Mouse (Mus musculus): ENCODE results near the gene Myrf.

Myrf gene

GRCm38 (mm10) chr19:10205051-10205450, 35.5 kb downstream of the Myrf start:
- no peak for DNase-seq (ENCODE audit: low spot score in 2 of 2)

GRCm38 (mm10) chr19:10204616-10205001, 35.9 kb downstream of the Myrf start:
- DNase-seq (ENCODE audit: low spot score in 2 of 2): peak; percentile 63

DNA sequence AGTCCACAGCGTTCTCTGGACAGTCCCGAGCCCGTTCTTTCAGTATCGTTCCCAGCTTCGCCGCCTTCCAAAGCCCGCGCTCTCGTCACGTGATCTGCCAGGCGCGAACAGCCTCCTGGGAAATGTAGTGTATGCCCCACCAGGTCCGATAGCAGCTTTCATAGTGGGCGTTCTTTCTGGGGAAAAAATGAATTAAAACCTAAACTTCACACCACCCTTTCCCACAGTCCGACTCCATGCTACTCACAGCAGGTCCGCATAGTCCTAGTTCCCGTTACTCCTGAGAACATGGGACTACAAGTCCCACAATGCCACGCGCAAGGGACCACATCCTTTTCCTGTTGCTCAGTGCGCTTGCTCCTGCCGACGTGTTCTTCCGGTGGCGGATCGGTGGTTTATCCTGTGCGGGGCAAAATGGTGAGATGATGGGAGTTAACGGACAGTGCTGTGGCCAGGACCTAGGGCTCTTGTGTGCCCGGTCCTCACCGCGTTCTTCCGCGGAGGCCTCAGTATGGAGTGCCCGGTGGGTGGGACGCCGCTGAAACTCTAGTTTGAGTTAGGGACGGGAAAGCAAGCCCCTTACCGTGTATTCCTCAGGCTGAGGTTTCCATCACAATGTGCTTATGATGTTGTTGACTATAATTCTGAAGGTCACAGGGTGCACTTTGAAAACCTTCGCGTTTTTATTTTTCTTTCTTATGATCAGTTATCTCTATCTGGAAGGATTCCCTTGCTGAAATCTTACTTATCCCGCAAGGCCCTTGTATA, 36.5 kb downstream of the Myrf start, which contains the start of the genes Tmem258 and Fen1:
TSS of gene Tmem258 (plus strand) at position 167 of the 768 bp plus-strand sequence.
TSS of gene Fen1 (minus strand) at position 322 of the 768 bp plus-strand sequence.
- DNase-seq (ENCODE audit: low spot score in 2 of 2): peak; percentile 95 to 96

GRCm38 (mm10) chr19:10203146-10203847, 37.3 kb downstream of the Myrf start:
- DNase-seq (ENCODE audit: low spot score in 2 of 2): peak in 1 of 2 experiments; percentile 8

DNA sequence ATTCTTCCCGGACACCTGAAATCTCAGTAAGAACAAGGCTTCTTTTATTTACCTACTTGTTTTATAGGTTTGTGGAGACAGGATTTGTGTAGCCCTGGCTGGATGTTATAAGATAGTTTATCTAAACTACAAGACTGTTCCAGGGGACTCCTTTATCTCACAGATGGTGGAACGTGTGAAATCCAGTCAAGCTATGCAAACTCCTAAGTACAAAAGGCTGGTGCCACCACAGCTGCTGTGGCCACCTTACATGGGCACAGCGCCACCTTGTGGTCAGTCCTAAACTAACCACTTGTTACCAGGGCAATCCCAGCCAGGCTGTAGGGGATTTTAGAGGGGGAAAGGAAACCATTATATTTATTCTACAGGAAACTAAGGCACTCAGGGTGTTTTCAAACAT, 41.8 kb downstream of the Myrf start:
- DNase-seq (ENCODE audit: low spot score in 2 of 2): peak; percentile 63 to 76

GRCm38 (mm10) chr19:10198286-10198685, 42.3 kb downstream of the Myrf start:
- no peak for DNase-seq (ENCODE audit: low spot score in 2 of 2)

GRCm38 (mm10) chr19:10197130-10197529, 43.4 kb downstream of the Myrf start:
- no peak for DNase-seq (ENCODE audit: low spot score in 2 of 2)

GRCm38 (mm10) chr19:10195252-10195651, 45.3 kb downstream of the Myrf start:
- no peak for DNase-seq (ENCODE audit: low spot score in 2 of 2)

GRCm38 (mm10) chr19:10194337-10194736, 46.2 kb downstream of the Myrf start:
- DNase-seq (ENCODE audit: low spot score in 2 of 2): no peak

GRCm38 (mm10) chr19:10191326-10191725, 49.2 kb downstream of the Myrf start:
- no peak for DNase-seq (ENCODE audit: low spot score in 2 of 2)

DNA sequence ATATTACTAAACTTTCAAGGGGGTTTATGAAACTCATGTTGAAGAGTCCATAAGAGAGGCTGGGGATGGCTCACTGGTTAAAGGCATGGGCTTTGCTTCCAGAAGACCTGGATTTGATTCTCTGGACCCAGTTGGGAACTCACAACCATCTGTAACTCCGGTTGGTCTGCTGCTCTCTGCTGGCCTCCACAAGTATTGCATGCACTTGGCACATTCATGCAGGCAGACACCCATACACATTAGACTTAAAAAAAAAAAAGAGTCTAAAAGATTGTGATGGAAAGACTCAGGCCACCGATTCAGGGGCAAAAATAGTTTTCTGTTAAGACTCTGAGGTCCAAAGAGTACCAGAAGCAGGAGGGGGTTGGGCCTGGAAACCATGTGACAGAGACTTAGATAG, 49.8 kb downstream of the Myrf start:
- peak; percentile 33 to 51 for DNase-seq (ENCODE audit: low spot score in 2 of 2)

DNA sequence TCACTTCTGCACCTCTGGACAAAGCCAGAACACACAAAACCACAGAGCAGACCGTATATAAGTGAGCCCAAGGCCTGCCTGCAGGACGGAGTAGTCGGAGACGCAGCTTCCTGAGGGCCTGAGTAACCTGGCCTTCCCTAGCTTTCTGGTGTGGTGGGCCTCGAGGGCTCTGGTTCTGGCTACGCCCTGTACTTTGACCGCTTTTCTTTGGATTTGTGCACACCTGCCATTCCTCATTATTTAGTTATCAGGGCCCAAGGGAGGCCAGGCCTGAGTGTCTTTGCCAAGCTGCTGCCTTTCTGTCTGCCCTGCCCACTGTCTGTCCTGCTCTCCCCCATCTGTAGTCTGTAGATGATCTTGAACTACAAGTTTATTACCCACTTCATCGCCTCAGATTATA, 50.6 kb downstream of the Myrf start:
- no peak for DNase-seq (ENCODE audit: low spot score in 2 of 2)

- no peak for DNase-seq (ENCODE audit: low spot score in 2 of 2)
These were observed 51.5 kb downstream of the Myrf start for GRCm38 (mm10) chr19:10189022-10189421.

GRCm38 (mm10) chr19:10188281-10188811, 52.2 kb downstream of the Myrf start:
- DNase-seq (ENCODE audit: low spot score in 2 of 2): no peak

DNA sequence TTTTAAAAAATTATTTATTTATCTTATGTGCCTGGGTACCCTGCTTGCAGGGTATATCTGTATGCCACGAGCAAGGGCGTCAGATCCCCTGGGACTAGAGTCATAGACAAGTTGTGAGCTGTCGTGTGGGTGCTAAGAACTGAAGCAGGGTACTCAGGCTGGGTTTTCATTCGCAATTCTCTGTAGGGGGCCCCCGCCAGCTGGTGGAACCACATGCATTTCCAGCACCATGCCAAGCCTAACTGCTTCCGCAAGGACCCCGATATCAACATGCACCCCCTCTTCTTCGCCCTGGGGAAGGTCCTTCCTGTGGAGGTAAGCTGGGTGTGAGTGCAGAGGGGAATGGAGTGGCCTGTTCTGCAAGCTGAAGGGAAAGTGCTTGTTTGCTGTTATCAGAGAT, 54.0 kb downstream of the Myrf start:
- no peak for DNase-seq (ENCODE audit: low spot score in 2 of 2)

DNA sequence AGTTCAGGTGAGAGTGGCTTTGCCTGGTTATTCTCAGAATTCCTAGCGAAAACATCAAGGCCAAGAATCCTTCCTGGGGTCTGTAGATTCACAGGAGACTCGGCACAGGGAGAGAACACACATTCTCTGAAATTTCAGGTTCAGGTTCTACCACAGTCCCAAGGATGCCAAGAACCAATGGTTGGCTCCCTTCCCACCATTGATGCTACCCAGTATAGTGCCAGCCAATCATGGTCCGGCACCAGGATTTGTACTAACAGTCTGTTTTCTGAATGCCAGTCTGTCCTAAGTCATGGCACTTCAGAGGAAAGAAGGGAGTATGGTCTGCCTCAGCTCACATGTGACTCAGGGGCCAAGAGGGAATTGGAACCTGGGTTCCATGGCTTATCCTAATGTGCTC, 54.7 kb downstream of the Myrf start:
- DNase-seq (ENCODE audit: low spot score in 2 of 2): no peak

DNA sequence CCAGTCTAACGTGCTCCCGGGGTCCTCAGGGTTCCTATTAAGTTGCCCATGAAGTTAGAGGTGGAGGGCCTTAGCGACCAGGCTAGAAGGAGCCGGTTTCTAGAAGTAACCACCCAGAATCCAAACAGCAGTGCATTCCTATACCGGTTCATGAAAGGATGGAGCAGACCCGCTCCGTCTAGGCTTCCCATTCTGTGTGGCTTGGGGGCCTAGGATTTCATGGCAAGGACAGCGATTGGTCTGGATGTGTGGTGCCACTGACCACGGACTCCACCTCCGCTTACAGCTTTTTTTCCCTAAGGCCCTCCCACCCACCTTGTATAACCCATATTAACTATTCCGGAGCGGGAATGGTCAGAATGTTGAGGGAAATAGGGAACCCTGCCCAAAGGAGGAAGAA, 56.5 kb downstream of the Myrf start:
- DNase-seq (ENCODE audit: low spot score in 2 of 2): no peak

DNA sequence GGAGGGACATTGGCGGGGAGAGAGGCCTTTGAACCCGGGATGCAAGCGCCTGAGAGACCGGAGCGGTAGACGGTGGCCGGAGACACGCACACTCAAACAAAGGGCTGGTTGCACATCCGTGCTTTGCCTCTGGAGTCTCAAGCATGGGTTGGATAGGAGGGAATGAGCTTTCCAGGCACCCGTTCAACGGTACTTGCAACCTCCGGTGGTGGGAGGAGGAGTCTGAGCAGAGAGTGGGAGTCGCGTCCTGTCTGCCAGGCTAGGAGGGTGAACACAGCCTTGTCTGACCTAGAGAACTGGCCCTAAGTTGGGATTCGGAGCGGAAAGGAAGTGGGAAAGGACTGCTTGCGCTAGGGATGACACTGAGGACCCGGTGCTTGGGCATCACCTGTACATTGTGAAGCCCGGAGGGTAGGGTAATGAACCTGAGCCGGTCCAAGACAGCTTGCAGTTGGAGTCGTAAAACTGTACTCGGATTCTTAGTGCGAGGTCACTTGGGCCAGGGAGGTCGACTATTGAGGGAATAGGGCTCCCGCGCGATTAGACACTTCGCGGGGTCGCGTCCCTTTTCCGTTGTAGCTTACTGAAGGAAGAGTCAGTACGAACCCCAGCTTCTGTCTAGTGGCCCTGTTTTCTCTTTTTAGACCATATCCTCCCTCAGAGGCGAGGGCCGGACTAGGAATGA, 57.1 kb downstream of the Myrf start:
- no peak for DNase-seq (ENCODE audit: low spot score in 2 of 2)

GRCm38 (mm10) chr19:10182670-10183298, 57.8 kb downstream of the Myrf start, which contains the start of gene Fads1:
Gene Fads1, plus strand, starts transcription at chr19:10182888.
- peak; percentile 46 to 71 for DNase-seq (ENCODE audit: low spot score in 2 of 2)

DNA sequence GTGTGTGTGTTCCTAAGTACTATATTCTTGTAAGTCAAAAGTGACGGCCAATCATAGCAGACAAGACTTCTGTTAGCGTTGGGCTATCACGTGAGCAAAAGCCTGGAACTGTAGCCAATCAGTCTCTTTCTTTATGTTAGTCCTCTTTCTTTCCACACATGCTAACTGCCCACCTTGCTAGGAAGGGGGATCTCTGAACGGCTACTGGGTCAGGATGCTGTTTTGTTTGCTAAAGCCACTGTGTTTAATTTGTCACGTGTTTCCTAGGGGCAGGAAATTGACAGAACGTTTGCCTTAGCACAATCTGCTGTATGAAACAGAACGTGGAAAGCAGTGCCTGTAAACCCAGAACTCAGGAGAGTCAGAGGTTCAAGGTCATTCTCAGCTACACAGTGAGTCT, 58.4 kb downstream of the Myrf start:
- DNase-seq (ENCODE audit: low spot score in 2 of 2): no peak

- no peak for DNase-seq (ENCODE audit: low spot score in 2 of 2)
These were observed 59.3 kb downstream of the Myrf start for GRCm38 (mm10) chr19:10181225-10181624.

- no peak for DNase-seq (ENCODE audit: low spot score in 2 of 2)
These were observed 63.6 kb downstream of the Myrf start for GRCm38 (mm10) chr19:10176941-10177372.

Measured in natural killer cell, adult 2 months (primary cell).